Mouse (Mus musculus) intestine, embryonic 15.5 days (tissue): Measurements from ENCODE around the gene Gen1. TPM values are rescaled to one million over a fixed set of nuclear protein-coding genes. Genes with fewer than 3 reads are reported as not detected.

Experiments
- ATAC-seq: fragments of 200-750 bp; cut with Nextera tagmentation; 2 replicates; pipeline ENCODE4 v1.8.0; 2017; ENCODE audit warnings: moderate TSS enrichment, moderate library complexity
- H3K27ac ChIP-seq: fragments of 300-500 bp; sonication (generic); 2 replicates; pipeline ENCODE4 v1.5.1; 2015; ENCODE audit warnings: mild to moderate bottlenecking, inconsistent platforms
- H3K27me3 ChIP-seq: fragments of 300-500 bp; sonication (generic); replicated peaks from 2 replicates; pipeline ENCODE4 v1.6.1; 2015; ENCODE audit warnings: inconsistent platforms
- H3K36me3 ChIP-seq: fragments of 300-500 bp; sonication (generic); 2 replicates; pipeline ENCODE4 v1.6.1; 2015; ENCODE audit warnings: inconsistent platforms
- H3K4me1 ChIP-seq: fragments of 300-500 bp; sonication (generic); replicated peaks from 2 replicates; pipeline ENCODE4 v1.6.1; 2015; ENCODE audit warnings: inconsistent platforms
- H3K4me2 ChIP-seq: fragments of 300-500 bp; sonication (generic); replicated peaks from 2 replicates; pipeline ENCODE4 v1.6.1; 2015; ENCODE audit warnings: mild to moderate bottlenecking, inconsistent platforms
- H3K4me3 ChIP-seq: fragments of 300-500 bp; sonication (generic); replicated peaks from 2 replicates; pipeline ENCODE4 v1.5.1; 2015; ENCODE audit warnings: inconsistent platforms
- H3K9ac ChIP-seq: fragments of 300-500 bp; sonication (generic); 2 replicates; pipeline ENCODE4 v1.6.1; 2015; ENCODE audit warnings: inconsistent platforms
- H3K9me3 ChIP-seq: fragments of 300-500 bp; sonication (generic); 2 replicates; pipeline ENCODE4 v1.6.1; 2016; ENCODE audit warnings: inconsistent platforms
- WGBS: fragments of 180-500 bp; shearing (Covaris S2); methylation state at CpG from one replicate; pipeline ENCODE4 v1.1.7; 2015; 5-methylcytosine and 5-hydroxymethylcytosine counted together
- polyA plus RNA-seq: library from polyadenylated mRNA; unstranded; fragments of >200 nt; fragmentation: Nextera tagmentation; extraction: Ambion mirVana; gene quantifications from 2 replicates; pipeline ENCODE4 v1.2.1, GENCODE M21; 2015

Gene Gen1
- polyA plus RNA-seq, 1 experiment from 2014 or later = 7.3 TPM

DNA sequence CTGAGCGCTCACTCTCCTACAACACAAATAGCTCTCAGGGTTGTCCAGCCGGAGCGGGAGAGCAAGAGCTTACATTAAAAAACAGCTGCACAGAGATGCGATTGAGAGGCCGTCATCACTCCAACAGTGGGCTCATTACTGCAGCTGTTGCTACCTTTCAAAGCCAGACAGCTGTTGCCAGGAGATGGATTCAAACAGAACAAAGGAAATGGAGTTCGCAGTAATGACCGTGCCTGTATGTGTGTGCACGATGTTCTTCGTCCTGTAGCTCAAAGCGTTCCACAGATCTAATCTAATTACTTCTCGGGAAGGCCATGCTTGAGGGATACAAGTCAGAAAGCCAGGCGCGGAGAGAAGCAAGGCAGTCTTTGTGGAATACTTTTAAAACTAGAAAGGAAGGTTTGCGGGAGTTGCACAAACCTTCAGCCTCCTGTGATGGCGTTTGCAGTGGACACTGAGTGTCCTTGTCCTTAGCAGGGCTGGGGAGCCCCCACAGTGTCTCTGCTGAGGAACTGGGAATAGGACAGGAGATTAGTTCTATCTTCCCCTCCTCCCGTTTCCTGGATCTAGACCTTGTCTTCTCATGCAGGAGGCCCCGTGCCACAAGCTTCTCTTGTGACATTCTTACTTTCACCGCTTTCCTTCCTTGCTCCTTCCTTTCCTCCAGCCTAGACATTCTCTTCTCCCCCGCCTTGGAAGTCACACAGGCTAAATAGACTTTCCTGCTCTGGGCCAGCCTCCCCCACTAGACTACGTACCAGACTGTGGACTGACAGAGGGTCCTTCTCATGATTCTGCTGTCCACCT is 43.9 kb downstream of the Gen1 start:
- peak; percentile 49; the same call in 1 of the 2 replicates for ATAC-seq
- 65% methylated on average over 20 of the region's 20 CpGs for WGBS
- no peaks in the 10 kb centered on the region for H3K4me1 ChIP-seq
- no peak overlapping the region for H3K4me2 ChIP-seq
- H3K9me3 ChIP-seq = no peaks in the 10 kb centered on the region
- no peak overlapping the region for H3K4me3 ChIP-seq
- no peak overlapping the region for H3K9ac ChIP-seq
- H3K36me3 ChIP-seq = no peaks in the 10 kb centered on the region
- no peak overlapping the region for H3K27ac ChIP-seq
- H3K27me3 ChIP-seq = no peaks in the 10 kb centered on the region

DNA sequence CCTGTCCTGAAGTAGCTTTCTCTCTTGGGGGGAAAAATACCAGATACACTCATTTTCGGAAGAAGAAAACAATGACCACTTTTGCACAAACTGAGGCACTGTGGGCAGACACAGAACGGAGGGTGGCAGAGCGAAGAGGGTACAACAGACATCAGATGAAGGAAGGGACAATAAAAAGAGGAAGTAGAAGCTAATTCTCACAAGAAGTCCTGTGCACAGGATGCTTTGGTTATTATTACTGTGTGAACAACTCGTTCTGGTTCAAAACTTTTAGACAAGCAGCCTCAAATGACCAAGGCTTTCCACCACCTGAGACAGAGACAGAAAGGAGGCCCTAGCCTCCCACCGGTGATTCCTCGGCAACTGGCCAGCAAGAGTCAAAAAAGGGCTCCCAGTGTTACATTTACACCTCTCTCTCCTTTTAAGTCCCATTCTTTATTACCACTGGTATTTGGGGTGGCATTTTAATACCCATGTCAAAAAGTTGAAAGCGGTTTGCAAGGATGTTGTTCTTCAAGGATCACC is 47.8 kb downstream of the Gen1 start:
- H3K27me3 ChIP-seq = no peaks in the 10 kb centered on the region
- no peak overlapping the region for H3K27ac ChIP-seq
- 51% methylated on average over 7 of the region's 7 CpGs for WGBS
- no peaks in the 10 kb centered on the region for H3K36me3 ChIP-seq
- no peak overlapping the region for H3K4me3 ChIP-seq
- H3K4me2 ChIP-seq = no peak overlapping the region
- no peak overlapping the region for H3K9ac ChIP-seq
- H3K9me3 ChIP-seq = no peaks in the 10 kb centered on the region
- H3K4me1 ChIP-seq = no peaks in the 10 kb centered on the region
- ATAC-seq = no peak

DNA sequence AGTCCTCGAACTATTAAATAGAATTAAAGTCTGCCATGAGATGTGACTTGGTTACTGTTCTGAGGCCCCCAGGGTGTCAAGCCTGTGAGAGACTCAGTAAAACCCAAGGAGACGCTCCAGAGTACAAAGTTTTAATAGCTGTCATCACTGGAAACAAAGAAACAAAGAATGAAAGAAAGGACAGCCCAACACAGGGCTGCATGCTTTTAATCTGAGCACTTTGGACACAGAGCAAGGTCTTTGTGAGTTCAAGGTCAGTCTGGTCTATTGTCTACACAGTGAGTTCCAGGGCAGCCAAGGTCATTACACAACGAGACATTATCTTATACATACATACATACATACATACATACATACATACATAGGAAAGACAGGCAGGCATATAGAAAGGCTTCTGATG is 49.1 kb downstream of the Gen1 start:
- no peak overlapping the region for H3K4me2 ChIP-seq
- no peaks in the 10 kb centered on the region for H3K36me3 ChIP-seq
- H3K4me3 ChIP-seq = no peak overlapping the region
- no peak for ATAC-seq
- no peaks in the 10 kb centered on the region for H3K4me1 ChIP-seq
- no peak overlapping the region for H3K27ac ChIP-seq
- 78% methylated on average over 3 of the region's 3 CpGs for WGBS
- no peaks in the 10 kb centered on the region for H3K9me3 ChIP-seq
- no peak overlapping the region for H3K9ac ChIP-seq
- H3K27me3 ChIP-seq = no peaks in the 10 kb centered on the region

DNA sequence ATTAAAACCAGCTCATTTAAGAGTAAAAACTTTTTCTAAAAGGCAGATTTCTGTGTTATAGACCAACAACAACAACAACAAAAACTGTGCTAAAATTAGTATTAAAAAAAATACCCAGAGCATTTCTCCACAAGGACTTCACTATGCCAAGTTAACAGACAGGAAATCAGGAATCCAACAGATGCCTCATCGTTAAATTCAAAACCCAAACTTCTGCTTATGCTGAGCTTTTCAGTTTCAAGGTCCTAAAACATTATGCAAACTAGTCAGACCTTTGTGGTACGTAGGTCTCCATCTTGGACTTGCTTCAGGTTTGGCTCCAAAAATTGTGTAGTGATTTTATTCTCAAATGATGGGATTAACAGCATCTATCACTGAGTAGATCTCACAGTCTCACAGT is 50.0 kb downstream of the Gen1 start:
- Histone ChIP-seq H3K36me3 (no peaks in the 10 kb centered on the region), H3K27ac (no peak overlapping the region), H3K4me1 (no peaks in the 10 kb centered on the region), H3K9ac (no peak overlapping the region), H3K27me3 (no peaks in the 10 kb centered on the region), H3K4me2 (no peak overlapping the region), H3K9me3 (no peaks in the 10 kb centered on the region), H3K4me3 (no peak overlapping the region)
- 87% methylated on average over 2 of the region's 2 CpGs for WGBS
- ATAC-seq = no peak

DNA sequence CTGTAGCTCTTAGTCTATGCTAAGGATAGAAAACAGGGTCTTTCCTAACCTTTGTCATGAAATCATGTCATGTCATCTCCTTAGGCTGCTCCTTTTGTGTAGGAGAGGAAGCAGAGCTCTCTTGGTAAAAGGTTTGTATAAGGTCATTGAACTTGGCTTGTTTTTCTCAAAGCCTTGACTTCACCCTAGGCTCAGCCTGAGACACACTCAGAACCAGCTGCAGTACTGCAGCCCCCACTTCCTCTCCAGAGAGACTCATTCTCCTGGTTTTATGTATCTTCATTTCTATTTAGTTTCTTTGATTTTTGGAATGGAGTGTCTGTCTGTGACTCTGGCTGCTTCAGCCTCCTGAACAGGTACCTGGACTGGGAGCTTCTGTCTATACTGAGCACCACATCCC is 50.8 kb downstream of the Gen1 start:
- H3K9me3 ChIP-seq = no peaks in the 10 kb centered on the region
- no peaks in the 10 kb centered on the region for H3K36me3 ChIP-seq
- no peaks in the 10 kb centered on the region for H3K4me1 ChIP-seq
- no peaks in the 10 kb centered on the region for H3K27me3 ChIP-seq
- no peak overlapping the region for H3K9ac ChIP-seq
- no peak for ATAC-seq
- no peak overlapping the region for H3K4me2 ChIP-seq
- H3K4me3 ChIP-seq = no peak overlapping the region
- H3K27ac ChIP-seq = no peak overlapping the region

DNA sequence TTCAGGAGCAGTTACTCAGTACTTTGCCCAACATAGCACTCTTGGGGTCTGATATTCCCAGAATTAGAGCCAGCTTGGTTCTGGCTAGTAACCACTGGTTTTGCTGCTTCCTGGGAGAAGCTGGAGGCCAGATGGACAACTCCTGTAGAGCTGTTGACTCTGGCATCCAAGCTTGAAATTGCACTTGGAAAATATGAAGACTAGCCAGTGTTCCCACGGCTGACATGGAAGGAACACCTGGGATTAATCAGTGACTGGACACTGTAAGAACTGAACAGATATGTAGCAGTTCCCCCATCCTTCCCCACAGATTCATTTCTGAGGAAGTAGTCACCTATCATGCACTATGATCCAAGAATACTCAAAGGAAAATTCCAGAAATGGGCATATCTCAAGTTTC is 52.7 kb downstream of the Gen1 start:
- Histone ChIP-seq H3K4me1 (no peaks in the 10 kb centered on the region), H3K4me3 (no peak overlapping the region), H3K27me3 (0 out of 2 replicates have a peak, but pooled peaks cover 2% of the 10 kb centered on the region), H3K27ac (no peak overlapping the region), H3K4me2 (no peak overlapping the region), H3K36me3 (no peaks in the 10 kb centered on the region), H3K9me3 (no peaks in the 10 kb centered on the region), H3K9ac (no peak overlapping the region)
- 69% methylated on average over 1 of the region's 1 CpGs for WGBS
- no peak for ATAC-seq

DNA sequence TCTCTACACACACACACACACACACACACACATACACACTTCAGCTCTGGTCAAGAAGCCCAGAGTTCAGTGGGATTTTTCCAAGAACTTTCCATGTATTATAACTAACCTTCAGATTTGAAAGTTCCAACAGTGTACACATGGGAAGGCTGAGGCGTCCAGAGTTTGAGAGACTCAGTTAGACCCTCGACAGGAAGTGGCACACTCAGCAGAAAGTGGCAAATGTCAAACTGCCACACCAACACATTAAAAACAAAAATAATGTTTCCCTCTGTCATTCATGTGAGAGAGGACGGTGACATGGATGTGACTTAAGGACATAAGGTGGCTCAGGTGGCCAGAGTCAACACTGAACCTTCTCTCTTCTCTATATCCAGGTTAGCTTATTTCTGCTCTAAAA is 55.2 kb downstream of the Gen1 start:
- Histone ChIP-seq H3K27me3 (0 out of 2 replicates have a peak, but pooled peaks cover 2% of the 10 kb centered on the region), H3K9me3 (no peaks in the 10 kb centered on the region), H3K4me2 (no peak overlapping the region), H3K27ac (no peak overlapping the region), H3K4me1 (no peaks in the 10 kb centered on the region), H3K9ac (no peak overlapping the region), H3K4me3 (no peak overlapping the region), H3K36me3 (no peaks in the 10 kb centered on the region)
- 67% methylated on average over 3 of the region's 3 CpGs for WGBS
- ATAC-seq = no peak

DNA sequence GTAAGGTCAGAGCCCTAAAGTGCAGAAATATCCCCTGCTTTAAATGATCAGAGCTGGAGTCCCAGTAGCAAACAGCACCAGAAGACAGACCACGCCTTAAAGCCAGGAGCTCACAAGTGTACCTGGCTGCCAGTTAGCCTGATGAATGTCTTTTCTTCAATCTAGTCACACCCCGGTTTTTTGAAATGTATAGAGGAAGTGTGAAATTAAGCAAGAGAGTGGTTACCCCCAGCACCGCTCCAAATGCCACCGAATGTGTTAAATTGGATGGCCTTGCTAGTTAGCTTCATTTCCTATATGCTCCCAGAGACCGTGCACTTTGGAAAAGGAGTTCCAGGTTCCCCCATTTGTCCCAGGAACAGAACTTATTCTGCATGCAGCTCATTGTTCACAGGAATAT is 56.0 kb downstream of the Gen1 start:
- Histone ChIP-seq H3K9me3 (no peaks in the 10 kb centered on the region), H3K9ac (no peak overlapping the region), H3K4me1 (0 out of 2 replicates have a peak, but pooled peaks cover under 1% of the 10 kb centered on the region), H3K36me3 (no peaks in the 10 kb centered on the region), H3K27me3 (0 out of 2 replicates have a peak, but pooled peaks cover 2% of the 10 kb centered on the region), H3K27ac (no peak overlapping the region), H3K4me3 (no peak overlapping the region), H3K4me2 (no peak overlapping the region)
- WGBS = 50% methylated on average over 5 of the region's 5 CpGs
- no peak for ATAC-seq

DNA sequence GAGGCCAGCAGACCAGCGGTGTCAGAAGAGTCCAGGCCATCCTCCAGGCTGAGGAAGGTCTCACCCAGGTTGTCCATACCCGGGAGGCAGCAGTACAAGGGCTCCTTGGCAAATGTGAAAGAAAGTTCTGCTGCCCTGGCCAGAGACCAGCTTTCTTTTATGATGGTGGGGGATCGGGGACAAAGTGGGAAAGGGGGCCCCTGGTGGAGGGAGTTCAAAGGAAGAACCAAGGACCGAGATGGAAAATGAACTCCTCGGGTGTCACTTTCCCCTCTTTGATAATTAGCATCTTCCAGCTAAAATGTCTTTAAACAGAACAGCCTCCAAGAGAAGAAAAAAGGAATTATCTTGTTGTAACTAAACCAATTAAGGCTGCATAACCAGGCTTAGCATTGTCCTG is 56.7 kb downstream of the Gen1 start, which contains the start of gene Msgn1:
Gene Msgn1, minus strand, starts transcription at position 101 of the 400 bp plus-strand sequence.
- Histone ChIP-seq H3K4me3 (no peak within 1 kb of the TSS), H3K27me3 (0 out of 2 replicates have a peak, but pooled peaks cover 2% of the 10 kb centered on the region), H3K27ac (no peak within 1 kb of the TSS), H3K4me1 (0 out of 2 replicates have a peak, but pooled peaks cover 3% of the 10 kb centered on the region), H3K9ac (no peak within 1 kb of the TSS), H3K9me3 (no peaks in the 10 kb centered on the region), H3K4me2 (no peak within 1 kb of the TSS), H3K36me3 (no peaks in the 10 kb centered on the region)
- no peak for ATAC-seq
- 37% methylated on average over 5 of the region's 5 CpGs for WGBS

DNA sequence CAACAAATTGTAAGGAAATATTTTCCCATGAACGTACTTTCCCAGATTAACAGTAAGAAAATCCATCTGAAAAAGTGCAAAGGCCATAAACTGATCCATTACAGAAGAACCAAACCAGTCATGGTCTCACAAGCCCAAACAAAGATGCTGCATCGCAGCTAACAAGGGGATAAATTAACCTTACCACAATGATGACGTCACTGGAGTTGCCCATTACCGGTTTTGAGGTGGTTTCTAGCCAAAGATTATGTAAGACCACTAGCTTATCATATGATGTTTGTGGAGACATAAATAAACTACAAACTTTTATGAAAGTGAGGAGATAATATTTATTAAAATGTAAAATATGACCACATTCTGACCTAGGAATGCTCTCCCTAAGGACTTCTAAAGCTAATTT is 59.3 kb downstream of the Gen1 start:
- Histone ChIP-seq H3K4me3 (no peak overlapping the region), H3K4me2 (no peak overlapping the region), H3K9me3 (no peaks in the 10 kb centered on the region), H3K36me3 (no peaks in the 10 kb centered on the region), H3K4me1 (0 out of 2 replicates have a peak, but pooled peaks cover 3% of the 10 kb centered on the region), H3K27me3 (0 out of 2 replicates have a peak, but pooled peaks cover 2% of the 10 kb centered on the region), H3K27ac (no peak overlapping the region), H3K9ac (no peak overlapping the region)
- ATAC-seq = no peak
- WGBS = 72% methylated on average over 4 of the region's 4 CpGs

DNA sequence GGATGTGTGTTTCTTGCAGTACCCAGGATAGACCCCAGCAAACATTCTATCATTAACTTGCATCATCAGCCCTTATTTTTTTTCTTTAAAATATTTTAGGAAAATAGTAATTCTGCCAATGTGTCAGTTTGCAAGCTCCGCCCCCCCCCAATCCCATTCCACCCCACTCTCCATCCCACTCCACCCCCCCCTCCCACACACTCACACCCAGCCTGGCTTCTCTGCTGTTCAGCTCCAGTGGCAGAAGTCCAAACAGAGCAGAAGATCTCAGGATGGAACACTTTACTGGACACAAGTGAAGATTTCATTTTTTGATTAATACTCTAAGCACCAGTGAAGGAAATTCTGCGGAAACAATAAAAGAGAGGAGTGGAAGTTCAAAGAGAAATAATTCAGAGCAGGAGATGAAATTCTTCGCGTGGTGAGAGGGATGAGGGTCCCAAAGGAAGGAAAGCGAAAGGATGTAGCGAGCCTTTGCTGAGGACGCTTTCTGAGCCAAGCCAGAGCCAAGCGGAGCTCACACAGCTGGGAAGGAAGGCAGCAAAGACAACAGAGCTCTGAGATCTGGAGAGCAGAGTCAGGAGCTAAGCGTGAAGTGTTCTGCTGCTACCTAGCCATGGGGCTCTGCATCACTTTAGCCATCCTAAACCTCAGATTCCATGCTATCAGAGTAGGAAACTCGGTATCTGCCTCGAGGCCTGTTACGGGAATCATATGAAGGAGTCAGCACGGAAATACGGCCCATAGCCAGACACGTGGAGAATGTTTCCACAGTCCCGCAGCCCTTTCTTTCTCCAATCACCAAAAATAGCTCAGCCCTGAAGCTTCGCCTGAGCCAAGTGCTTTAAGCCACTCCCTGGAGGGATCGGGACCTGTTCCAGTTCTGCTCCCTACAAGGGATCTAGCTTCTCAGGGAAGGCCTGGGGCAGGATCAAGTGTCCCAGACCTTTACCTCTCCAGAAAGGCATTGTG is 61.6 kb downstream of the Gen1 start:
- WGBS = 45% methylated on average over 18 of the region's 18 CpGs
- ATAC-seq = peak; percentile 75
- peak overlapping the region; percentile 74 for H3K27ac ChIP-seq
- H3K9ac ChIP-seq = no peak overlapping the region
- 0 out of 2 replicates have a peak, but pooled peaks cover 2% of the 10 kb centered on the region for H3K27me3 ChIP-seq
- H3K36me3 ChIP-seq = no peaks in the 10 kb centered on the region
- H3K4me2 ChIP-seq = peak overlapping the region; percentile 42
- no peak overlapping the region for H3K4me3 ChIP-seq
- no peaks in the 10 kb centered on the region for H3K9me3 ChIP-seq
- H3K4me1 ChIP-seq = 0 out of 2 replicates have a peak, but pooled peaks cover 3% of the 10 kb centered on the region

DNA sequence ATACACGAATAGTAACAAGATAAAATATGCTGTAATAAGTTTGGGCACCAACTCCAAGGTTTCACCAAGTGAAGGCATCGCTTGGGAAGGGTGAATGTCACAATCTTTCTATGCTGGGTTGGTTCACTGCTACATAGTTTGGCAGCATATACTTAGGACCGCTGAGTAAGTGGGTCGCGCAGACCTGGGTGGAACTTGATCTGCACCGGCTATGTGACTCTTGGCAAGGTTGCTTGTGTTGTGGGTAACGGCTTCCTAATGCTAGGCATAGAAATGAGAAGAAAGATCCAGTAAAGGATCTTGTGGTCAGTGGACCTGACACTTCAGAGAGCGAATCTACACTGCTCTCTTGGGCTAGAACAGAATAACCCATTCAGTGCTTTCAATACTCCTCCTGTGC is 63.1 kb downstream of the Gen1 start:
- no peak for ATAC-seq
- no peaks in the 10 kb centered on the region for H3K36me3 ChIP-seq
- 0 out of 2 replicates have a peak, but pooled peaks cover 3% of the 10 kb centered on the region for H3K4me1 ChIP-seq
- H3K9ac ChIP-seq = no peak overlapping the region
- H3K4me2 ChIP-seq = no peak overlapping the region
- H3K27ac ChIP-seq = no peak overlapping the region
- whole genome bisulfite sequencing = 94% methylated on average over 8 of the region's 8 CpGs
- no peaks in the 10 kb centered on the region for H3K9me3 ChIP-seq
- H3K27me3 ChIP-seq = no peaks in the 10 kb centered on the region
- no peak overlapping the region for H3K4me3 ChIP-seq
